Mouse (Mus musculus): ENCODE data around the gene Hs6st1. TPM values are rescaled to one million over a fixed set of nuclear protein-coding genes. Genes with fewer than 3 reads are reported as not detected.

Hs6st1 gene
- polyA plus RNA-seq, 1 experiment from 2014 or later = 9.3 TPM

GRCm38 (mm10) chr1:36093741-36094140 is 25.5 kb downstream of the Hs6st1 start:
- Histone ChIP-seq H3K4me1 (replicated peaks) (peaks cover 47% of the 10 kb centered on the region), H3K27me3 (no peaks in the 10 kb centered on the region), H3K4me2 (no peak overlapping the region), H3K36me3 (peaks cover 43% of the 10 kb centered on the region), H3K9ac (no peak overlapping the region), H3K27ac (no peak overlapping the region), H3K9me3 (no peaks in the 10 kb centered on the region), H3K4me3 (no peak overlapping the region)
- no peak for ATAC-seq (ENCODE audit: low FRiP score)
- WGBS = 95% methylated on average over 8 of the region's 8 CpGs

DNA sequence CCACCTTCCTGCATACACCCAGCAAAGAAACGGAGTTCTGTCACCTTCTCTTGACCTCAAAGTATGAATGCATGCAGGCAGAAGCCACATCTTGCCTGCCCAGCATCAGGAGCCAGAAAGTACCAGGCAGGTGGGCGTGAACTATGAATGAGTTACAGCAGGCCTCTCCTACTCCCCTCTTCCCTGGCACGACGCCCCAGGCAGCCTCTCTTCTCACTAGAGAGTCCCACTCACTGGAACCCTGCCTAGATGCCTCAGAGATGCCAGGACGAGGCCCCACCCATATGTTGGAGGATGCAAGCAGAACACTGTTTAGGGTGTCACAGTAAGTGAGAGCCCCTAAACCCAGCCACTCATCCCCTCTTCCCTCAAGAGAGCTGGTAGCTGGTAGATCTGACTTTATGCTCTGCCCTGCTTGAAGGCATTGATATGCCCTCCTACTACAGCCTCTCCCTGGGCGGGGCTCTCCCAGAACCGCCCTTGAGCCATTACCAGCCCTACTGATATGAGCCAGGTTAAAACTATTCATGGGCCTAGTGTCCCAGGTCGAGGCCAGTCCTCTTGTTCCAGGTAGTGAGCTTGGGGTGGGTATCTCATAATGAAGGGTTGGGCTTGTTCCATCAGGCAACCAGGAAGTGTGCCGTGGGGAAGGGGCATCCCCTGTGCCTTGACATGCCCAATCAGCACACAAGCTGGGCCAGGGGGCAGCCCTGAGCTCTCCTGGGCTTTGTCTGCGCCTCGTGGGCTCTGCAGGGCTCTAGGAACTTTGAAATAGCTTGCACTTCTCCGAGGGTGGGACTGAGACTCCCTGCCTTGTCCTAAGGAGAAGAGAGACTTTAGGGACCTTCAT is 27.4 kb downstream of the Hs6st1 start:
- H3K27ac ChIP-seq = no peak overlapping the region
- 84% methylated on average over 12 of the region's 12 CpGs for WGBS

GRCm38 (mm10) chr1:36098432-36098831 is 30.2 kb downstream of the Hs6st1 start:
- H3K4me3 ChIP-seq = no peak overlapping the region
- no peak for ATAC-seq (ENCODE audit: low FRiP score)
- no peaks in the 10 kb centered on the region for H3K27me3 ChIP-seq
- 97% methylated on average over 4 of the region's 4 CpGs for WGBS
- no peak overlapping the region for H3K9ac ChIP-seq
- no peaks in the 10 kb centered on the region for H3K9me3 ChIP-seq
- peaks cover 74% of the 10 kb centered on the region for H3K36me3 ChIP-seq
- no peak overlapping the region for H3K4me2 ChIP-seq
- no peak overlapping the region for H3K27ac ChIP-seq
- peaks cover 18% of the 10 kb centered on the region; the same call in 1 of the 2 replicates for H3K4me1 ChIP-seq (replicated peaks)

More for the DNA sequence above, 27.4 kb downstream of the Hs6st1 start:
- Histone ChIP-seq H3K36me3 (peaks cover 54% of the 10 kb centered on the region), H3K27me3 (no peaks in the 10 kb centered on the region), H3K4me1 (replicated peaks) (peaks cover 27% of the 10 kb centered on the region), H3K9me3 (no peaks in the 10 kb centered on the region), H3K9ac (no peak overlapping the region), H3K4me2 (no peak overlapping the region), H3K4me3 (no peak overlapping the region)
- ATAC-seq (ENCODE audit: low FRiP score) = no peak

DNA sequence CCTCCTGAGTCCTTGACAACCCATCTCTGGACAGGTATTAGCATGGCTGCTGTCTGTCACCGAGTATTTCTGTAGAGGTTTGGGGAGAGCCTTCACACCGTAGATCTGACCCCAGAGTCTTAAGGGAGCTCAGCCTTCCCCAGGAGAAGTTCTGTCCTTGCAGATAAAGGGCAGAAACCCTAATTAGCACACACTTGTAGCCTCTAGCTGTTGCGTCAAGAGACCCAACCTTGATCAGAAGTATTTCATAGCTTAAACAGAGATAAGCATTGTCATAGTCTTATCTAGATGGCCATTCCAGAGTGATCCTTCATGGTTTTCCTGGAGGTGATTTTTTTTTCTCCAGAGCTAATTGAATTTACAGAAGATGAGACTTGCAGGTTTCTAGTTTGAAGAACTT is 32.2 kb downstream of the Hs6st1 start:
- peaks cover 78% of the 10 kb centered on the region for H3K36me3 ChIP-seq
- H3K27me3 ChIP-seq = no peaks in the 10 kb centered on the region
- H3K4me3 ChIP-seq = no peak overlapping the region
- H3K4me2 ChIP-seq = no peak overlapping the region
- no peak for ATAC-seq (ENCODE audit: low FRiP score)
- no peak overlapping the region for H3K9ac ChIP-seq
- no peaks in the 10 kb centered on the region for H3K9me3 ChIP-seq
- peaks cover 12% of the 10 kb centered on the region; the same call in 1 of the 2 replicates for H3K4me1 ChIP-seq (replicated peaks)
- H3K27ac ChIP-seq = no peak overlapping the region
- WGBS = 94% methylated on average over 3 of the region's 3 CpGs

GRCm38 (mm10) chr1:36105917-36106706 is 37.9 kb downstream of the Hs6st1 start:
- no peak overlapping the region for H3K9ac ChIP-seq
- 93% methylated on average over 11 of the region's 11 CpGs for WGBS
- H3K4me3 ChIP-seq = no peak overlapping the region
- no peak for ATAC-seq (ENCODE audit: low FRiP score)
- H3K27me3 ChIP-seq = no peaks in the 10 kb centered on the region
- no peak overlapping the region for H3K27ac ChIP-seq
- no peak overlapping the region for H3K4me2 ChIP-seq
- no peaks in the 10 kb centered on the region for H3K9me3 ChIP-seq
- H3K36me3 ChIP-seq = peaks cover 56% of the 10 kb centered on the region
- H3K4me1 ChIP-seq (replicated peaks) = no peaks in the 10 kb centered on the region

- Histone ChIP-seq H3K4me3 (no peak overlapping the region), H3K27ac (no peak overlapping the region), H3K9me3 (no peaks in the 10 kb centered on the region), H3K27me3 (no peaks in the 10 kb centered on the region), H3K9ac (no peak overlapping the region), H3K4me2 (no peak overlapping the region), H3K36me3 (peaks cover 19% of the 10 kb centered on the region), H3K4me1 (replicated peaks) (no peaks in the 10 kb centered on the region)
- no peak for ATAC-seq (ENCODE audit: low FRiP score)
- 87% methylated on average over 4 of the region's 4 CpGs for WGBS
Observed at GRCm38 (mm10) chr1:36109987-36110386, 41.8 kb downstream of the Hs6st1 start.

- ATAC-seq (ENCODE audit: low FRiP score) = no peak
- H3K27me3 ChIP-seq = no peaks in the 10 kb centered on the region
- H3K9ac ChIP-seq = no peak overlapping the region
- no peak overlapping the region for H3K4me2 ChIP-seq
- H3K9me3 ChIP-seq = no peaks in the 10 kb centered on the region
- H3K4me3 ChIP-seq = no peak overlapping the region
- H3K27ac ChIP-seq = no peak overlapping the region
- WGBS = 95% methylated on average over 3 of the region's 3 CpGs
- no peaks in the 10 kb centered on the region for H3K4me1 ChIP-seq (replicated peaks)
- no peaks in the 10 kb centered on the region for H3K36me3 ChIP-seq
Observed at GRCm38 (mm10) chr1:36112665-36113064, 44.5 kb downstream of the Hs6st1 start.

DNA sequence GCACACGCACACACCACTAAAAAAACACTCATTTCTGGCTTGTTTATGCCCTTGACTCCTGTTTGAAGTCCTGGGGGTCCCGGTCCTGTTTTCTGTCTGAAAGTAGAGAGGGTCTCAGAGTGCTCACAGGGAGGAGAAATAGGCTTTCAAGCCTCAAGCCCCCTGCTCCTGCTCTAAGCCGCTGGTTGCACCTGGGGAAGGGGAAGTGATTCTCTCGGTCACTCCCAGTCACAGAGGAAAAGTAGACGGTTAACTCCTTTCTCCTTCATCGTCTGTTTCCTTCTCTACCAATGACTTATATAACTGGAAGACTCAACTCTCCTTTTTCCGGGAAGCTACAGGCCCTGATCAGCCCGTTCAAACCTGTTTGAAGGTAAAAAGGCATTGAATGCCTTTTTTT is 45.5 kb downstream of the Hs6st1 start:
- H3K36me3 ChIP-seq = no peaks in the 10 kb centered on the region
- H3K9me3 ChIP-seq = no peaks in the 10 kb centered on the region
- no peak overlapping the region for H3K9ac ChIP-seq
- no peaks in the 10 kb centered on the region for H3K4me1 ChIP-seq (replicated peaks)
- H3K27me3 ChIP-seq = no peaks in the 10 kb centered on the region
- H3K4me2 ChIP-seq = no peak overlapping the region
- 84% methylated on average over 8 of the region's 8 CpGs for WGBS
- H3K4me3 ChIP-seq = no peak overlapping the region
- H3K27ac ChIP-seq = no peak overlapping the region
- no peak for ATAC-seq (ENCODE audit: low FRiP score)

GRCm38 (mm10) chr1:36114844-36115243 is 46.6 kb downstream of the Hs6st1 start:
- Histone ChIP-seq H3K27me3 (no peaks in the 10 kb centered on the region), H3K4me3 (no peak overlapping the region), H3K36me3 (no peaks in the 10 kb centered on the region), H3K9ac (no peak overlapping the region), H3K27ac (no peak overlapping the region), H3K4me1 (replicated peaks) (no peaks in the 10 kb centered on the region), H3K9me3 (no peaks in the 10 kb centered on the region), H3K4me2 (no peak overlapping the region)
- WGBS = 81% methylated on average over 3 of the region's 3 CpGs
- ATAC-seq (ENCODE audit: low FRiP score) = no peak

DNA sequence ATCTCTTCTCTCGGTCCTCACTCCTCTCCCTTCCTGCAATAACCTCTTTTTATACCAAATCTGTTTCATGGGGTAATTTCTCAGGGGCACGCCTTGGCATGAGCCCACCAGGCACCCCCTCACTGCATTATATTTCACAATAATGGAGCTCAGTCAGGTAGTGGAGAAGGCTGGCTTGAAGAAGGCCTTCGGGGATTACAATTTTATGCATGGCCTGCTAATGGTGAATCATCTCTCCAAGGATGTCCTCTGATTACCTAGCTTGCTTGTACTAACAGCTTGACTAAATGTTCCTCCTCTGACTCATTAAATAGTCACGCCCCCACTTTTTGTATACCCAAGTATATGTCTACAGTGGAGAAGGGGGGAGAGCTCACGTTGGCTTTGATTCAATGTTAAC is 48.3 kb downstream of the Hs6st1 start:
- no peak for ATAC-seq (ENCODE audit: low FRiP score)
- Histone ChIP-seq H3K9me3 (no peaks in the 10 kb centered on the region), H3K4me2 (no peak overlapping the region), H3K9ac (no peak overlapping the region), H3K27ac (no peak overlapping the region), H3K36me3 (no peaks in the 10 kb centered on the region), H3K4me3 (no peak overlapping the region), H3K27me3 (no peaks in the 10 kb centered on the region), H3K4me1 (replicated peaks) (no peaks in the 10 kb centered on the region)
- 83% methylated on average over 5 of the region's 5 CpGs for WGBS

- H3K27ac ChIP-seq = no peak overlapping the region
- H3K9me3 ChIP-seq = no peaks in the 10 kb centered on the region
- H3K27me3 ChIP-seq = no peaks in the 10 kb centered on the region
- H3K4me2 ChIP-seq = no peak overlapping the region
- H3K9ac ChIP-seq = no peak overlapping the region
- no peaks in the 10 kb centered on the region for H3K36me3 ChIP-seq
- H3K4me3 ChIP-seq = no peak overlapping the region
- ATAC-seq (ENCODE audit: low FRiP score) = no peak
- no peaks in the 10 kb centered on the region for H3K4me1 ChIP-seq (replicated peaks)
- WGBS = 80% methylated on average over 9 of the region's 9 CpGs
Observed at GRCm38 (mm10) chr1:36118061-36118685, 50.0 kb downstream of the Hs6st1 start.

GRCm38 (mm10) chr1:36118958-36119357 is 50.8 kb downstream of the Hs6st1 start:
- H3K9me3 ChIP-seq = no peaks in the 10 kb centered on the region
- H3K4me3 ChIP-seq = no peak overlapping the region
- no peak overlapping the region for H3K9ac ChIP-seq
- H3K4me2 ChIP-seq = no peak overlapping the region
- no peaks in the 10 kb centered on the region for H3K4me1 ChIP-seq (replicated peaks)
- ATAC-seq (ENCODE audit: low FRiP score) = no peak
- 93% methylated on average over 3 of the region's 3 CpGs for WGBS
- H3K36me3 ChIP-seq = no peaks in the 10 kb centered on the region
- H3K27ac ChIP-seq = no peak overlapping the region
- no peaks in the 10 kb centered on the region for H3K27me3 ChIP-seq

All from hindbrain, embryonic 13.5 days (tissue).